Mouse (Mus musculus) cortical plate, adult 2 months (tissue): ENCODE data around the gene 1700023F06Rik.

Experiments used
- CTCF ChIP-seq: fragments of 200-500 bp; IDR thresholded peaks from 2 replicates; pipeline ENCODE4 v1.5.1; 2011; ENCODE audit warnings: mild to moderate bottlenecking, control low read depth, low read length; ENCODE audit not compliant: insufficient read depth; ENCODE audit errors: extremely low read depth
- POLR2A ChIP-seq: fragments of 200-500 bp; IDR thresholded peaks from 2 replicates; pipeline ENCODE4 v1.6.1; 2011; ENCODE audit warnings: mild to moderate bottlenecking, low read length, control low read depth; ENCODE audit not compliant: insufficient read depth; ENCODE audit errors: extremely low read depth

GRCm38 (mm10) chr11:103174891-103175391, 33.4 kb downstream of the 1700023F06Rik start:
- TF ChIP-seq POLR2A (no peak), CTCF (no peak)
